Mouse (Mus musculus): ENCODE results near the gene Map3k5. TPM values are rescaled to one million over a fixed set of nuclear protein-coding genes. Genes with fewer than 3 reads are reported as not detected.

Gene Map3k5
- total and polyA plus RNA-seq, 3 experiments, result 0.35 to 0.97 TPM; not detected in 1

- DNase-seq (ENCODE audit: low read depth, low spot score), result no peak
- Histone ChIP-seq H3K4me3 (ENCODE audit: control insufficient read depth in 1 of 2, insufficient read depth in 1 of 2, low read depth in 2 of 2, low read length in 2 of 2) (no peak overlapping the region), H3K27ac (ENCODE audit: control insufficient read depth, low read depth, low read length) (no peak overlapping the region), H3K79me2 (ENCODE audit: control insufficient read depth, insufficient read depth, low read length, poor library complexity) (no peaks in the 10 kb centered on the region), H3K9ac (ENCODE audit: control insufficient read depth, low read depth, low read length, poor library complexity, severe bottlenecking) (no peak overlapping the region), H3K4me1 (ENCODE audit: control insufficient read depth in 1 of 2, insufficient read depth in 2 of 2, low read length in 2 of 2) (no peaks in the 10 kb centered on the region), H3K27me3 (ENCODE audit: control insufficient read depth in 1 of 2, insufficient read depth in 2 of 2, low read length in 2 of 2) (no peaks in the 10 kb centered on the region), H3K36me3 (ENCODE audit: control insufficient read depth in 1 of 2, insufficient read depth in 2 of 2, low read length in 2 of 2) (peaks cover 0 to 4% of the 10 kb centered on the region in 2 experiments; a peak in 2 of 4 replicates), H3K9me3 (replicated peaks; ENCODE audit: insufficient read depth, low read length) (no peaks in the 10 kb centered on the region)
- TF ChIP-seq BHLHE40 (IDR thresholded peaks at IDR 0.05; ENCODE audit: borderline replicate concordance, low read depth, low read length) (no peak), ELF1 (IDR thresholded peaks at IDR 0.05; ENCODE audit: low read depth, low read length) (no peak), ZMIZ1 (IDR thresholded peaks at IDR 0.05; ENCODE audit: low read depth, low read length) (no peak), ETS1 (IDR thresholded peaks at IDR 0.05; ENCODE audit: low read depth, low read length) (no peak), SMC3 (IDR thresholded peaks at IDR 0.05; ENCODE audit: low read depth, low read length) (no peak), E2F4 (IDR thresholded peaks at IDR 0.05; ENCODE audit: borderline replicate concordance, low read depth, low read length) (no peak)
Measured at GRCm38 (mm10) chr10:20039531-20039930, 105.3 kb downstream of the Map3k5 start.

GRCm38 (mm10) chr10:20040116-20040515, 105.8 kb downstream of the Map3k5 start:
- Histone ChIP-seq H3K27ac (ENCODE audit: control insufficient read depth, low read depth, low read length) (no peak overlapping the region), H3K79me2 (ENCODE audit: control insufficient read depth, insufficient read depth, low read length, poor library complexity) (no peaks in the 10 kb centered on the region), H3K36me3 (ENCODE audit: control insufficient read depth in 1 of 2, insufficient read depth in 2 of 2, low read length in 2 of 2) (peaks cover 0 to 4% of the 10 kb centered on the region in 2 experiments; a peak in 2 of 4 replicates), H3K27me3 (ENCODE audit: control insufficient read depth in 1 of 2, insufficient read depth in 2 of 2, low read length in 2 of 2) (no peaks in the 10 kb centered on the region), H3K9me3 (replicated peaks; ENCODE audit: insufficient read depth, low read length) (no peaks in the 10 kb centered on the region), H3K4me3 (ENCODE audit: control insufficient read depth in 1 of 2, insufficient read depth in 1 of 2, low read depth in 2 of 2, low read length in 2 of 2) (no peak overlapping the region), H3K4me1 (ENCODE audit: control insufficient read depth in 1 of 2, insufficient read depth in 2 of 2, low read length in 2 of 2) (no peaks in the 10 kb centered on the region), H3K9ac (ENCODE audit: control insufficient read depth, low read depth, low read length, poor library complexity, severe bottlenecking) (no peak overlapping the region)
- DNase-seq (ENCODE audit: low read depth, low spot score), result no peak
- TF ChIP-seq E2F4 (IDR thresholded peaks at IDR 0.05; ENCODE audit: borderline replicate concordance, low read depth, low read length) (no peak), NRF1 (IDR thresholded peaks at IDR 0.05; ENCODE audit: insufficient read depth, low read depth, low read length, poor library complexity, severe bottlenecking) (no peak), HCFC1 (IDR thresholded peaks at IDR 0.05; ENCODE audit: low read depth, low read length) (no peak), TAL1 (IDR thresholded peaks at IDR 0.05; ENCODE audit: low read length) (no peak), USF1 (IDR thresholded peaks at IDR 0.05; ENCODE audit: low read depth, low read length) (no peak), RCOR1 (IDR thresholded peaks at IDR 0.05; ENCODE audit: low read depth, low read length) (no peak), GABPA (IDR thresholded peaks at IDR 0.05; ENCODE audit: low read depth, low read length) (no peak), CTCF (IDR thresholded peaks at IDR 0.05 in 2 of 3, conservative IDR thresholded peaks at IDR 0.05 in 1 of 3; ENCODE audit: control insufficient read depth in 1 of 3, insufficient read depth in 1 of 3, low read depth in 2 of 3, low read length in 3 of 3, poor library complexity in 1 of 3, severe bottlenecking in 1 of 3) (no peak), ETS1 (IDR thresholded peaks at IDR 0.05; ENCODE audit: low read depth, low read length) (no peak), GATA1 (IDR thresholded peaks at IDR 0.05; ENCODE audit: low read depth, low read length) (no peak), SIN3A (IDR thresholded peaks at IDR 0.05; ENCODE audit: low read length) (no peak), MAZ (IDR thresholded peaks at IDR 0.05; ENCODE audit: low read depth, low read length) (no peak), MEF2A (IDR thresholded peaks at IDR 0.05; ENCODE audit: extremely low read depth, insufficient replicate concordance, low read depth, low read length, poor library complexity, severe bottlenecking) (no peak), POLR2AphosphoS2 (IDR thresholded peaks at IDR 0.05; ENCODE audit: low read length) (no peak), MAX (IDR thresholded peaks at IDR 0.05; ENCODE audit: low read length) (no peak), MAFK (IDR thresholded peaks at IDR 0.05; ENCODE audit: borderline replicate concordance, low read depth, low read length) (no peak)
